Mouse (Mus musculus) small intestine, adult 2 months (tissue): ENCODE measurements at regions not wholly inside any gene's neighbourhood (a gene's known extent, or its start where the extent isn't known, plus 50 kb on each side); places are given as distances from the start of the nearest gene placed in this dataset.
"Not testable (repeated sequence)": the region's sequence is repeated elsewhere in the genome, so short reads cannot be mapped to it uniquely, and the experiment has no call there.

ENCODE experiments used
- H3K27ac ChIP-seq: fragments of 200-500 bp; 2 replicates; pipeline ENCODE4 v1.5.1; 2012; ENCODE audit warnings: low read depth, low read length, control low read depth, inconsistent platforms; ENCODE audit not compliant: insufficient read depth
- H3K27me3 ChIP-seq: fragments of 200-500 bp; 2 replicates; pipeline ENCODE4 v1.6.1; 2012; ENCODE audit warnings: mild to moderate bottlenecking, moderate library complexity, low read length, inconsistent platforms; ENCODE audit not compliant: control insufficient read depth, insufficient read depth
- H3K36me3 ChIP-seq: fragments of 200-500 bp; 2 replicates; pipeline ENCODE4 v1.6.1; 2012; ENCODE audit warnings: mild to moderate bottlenecking, low read length, control low read depth, inconsistent platforms; ENCODE audit not compliant: control insufficient read depth, insufficient read depth
- H3K4me1 ChIP-seq: fragments of 200-500 bp; 2 replicates; pipeline ENCODE4 v1.6.1; 2012; ENCODE audit warnings: low read length, inconsistent platforms, mixed read lengths; ENCODE audit not compliant: control insufficient read depth, insufficient read depth, insufficient read length
- H3K4me3 ChIP-seq: fragments of 200-500 bp; 2 replicates; pipeline ENCODE4 v1.5.1; 2012; ENCODE audit warnings: low read depth, mild to moderate bottlenecking, control low read depth, inconsistent platforms, low read length, moderate library complexity
- CTCF ChIP-seq: fragments of 200-500 bp; IDR thresholded peaks from 2 replicates; pipeline ENCODE4 v1.5.1; 2012; ENCODE audit warnings: low read depth, mild to moderate bottlenecking, control low read depth, inconsistent platforms, low read length, moderate library complexity, mixed read lengths; ENCODE audit not compliant: insufficient replicate concordance, insufficient read length; ENCODE audit errors: extremely low read depth
- POLR2A ChIP-seq: fragments of 200-500 bp; IDR thresholded peaks from 2 replicates; pipeline ENCODE4 v1.6.1; 2012; ENCODE audit warnings: low read depth, mild to moderate bottlenecking, control low read depth, inconsistent platforms, low read length, moderate library complexity
- WGBS: fragments of 180-500 bp; shearing (Covaris S2); methylation state at CpG from one replicate; pipeline ENCODE4 v1.1.7; 2018; 5-methylcytosine and 5-hydroxymethylcytosine counted together

DNA sequence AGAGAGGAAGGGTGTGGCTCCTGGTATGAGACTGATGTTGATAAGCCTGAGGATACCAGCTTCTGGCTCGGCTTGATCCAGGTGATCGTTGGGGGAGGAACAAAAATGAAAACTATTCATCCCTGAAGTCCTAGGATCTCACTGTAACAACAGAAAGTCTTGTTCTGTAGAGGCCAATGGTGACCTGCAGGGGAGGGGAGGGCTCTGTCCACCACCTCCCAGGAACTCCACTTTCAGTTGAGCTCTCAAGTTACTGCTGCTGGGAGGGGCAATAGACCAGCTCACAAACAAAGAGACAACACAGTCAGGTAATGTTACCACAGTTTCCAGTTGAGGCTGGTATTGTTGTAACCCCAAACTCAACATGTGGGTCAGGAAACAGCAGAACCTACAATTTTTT lies 90.5 kb downstream of the Nr2f2 start:
- Histone ChIP-seq H3K36me3 (no peaks in the 10 kb centered on the region), H3K4me3 (no peak overlapping the region), H3K27ac (no peak overlapping the region), H3K27me3 (peaks cover 22% of the 10 kb centered on the region), H3K4me1 (peaks cover 3% of the 10 kb centered on the region)
- 21% methylated on average over 2 of the region's 2 CpGs for WGBS
- no peak for TF ChIP-seq CTCF
- TF ChIP-seq POLR2A: no peak

DNA sequence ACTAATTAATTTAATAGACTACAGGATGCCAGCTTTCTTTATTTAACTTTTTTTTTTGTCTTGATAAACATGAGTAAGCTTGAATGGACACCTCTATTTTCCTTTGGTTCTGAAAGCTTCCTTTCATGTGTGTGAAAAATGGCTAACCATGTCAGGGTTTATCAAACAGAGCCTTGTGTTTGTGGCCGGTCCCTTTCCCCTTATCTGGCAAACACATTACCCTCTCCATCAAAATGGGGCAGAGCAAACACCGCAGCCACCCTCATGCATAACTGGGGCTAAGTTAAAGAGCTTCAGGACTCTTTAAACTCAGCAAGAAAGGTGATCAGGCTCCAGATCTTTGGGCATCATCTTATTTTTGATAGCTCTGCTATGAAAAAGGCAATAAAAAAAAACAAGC lies 92.2 kb downstream of the Nr2f2 start:
- H3K27ac ChIP-seq: no peak overlapping the region
- H3K27me3 ChIP-seq: peaks cover 4% of the 10 kb centered on the region
- no peaks in the 10 kb centered on the region for H3K36me3 ChIP-seq
- H3K4me3 ChIP-seq: no peak overlapping the region
- 22% methylated on average over 2 of the region's 2 CpGs for WGBS
- TF ChIP-seq CTCF: no peak
- TF ChIP-seq POLR2A: no peak
- peaks cover 3% of the 10 kb centered on the region; the same call in 1 of the 2 replicates for H3K4me1 ChIP-seq

DNA sequence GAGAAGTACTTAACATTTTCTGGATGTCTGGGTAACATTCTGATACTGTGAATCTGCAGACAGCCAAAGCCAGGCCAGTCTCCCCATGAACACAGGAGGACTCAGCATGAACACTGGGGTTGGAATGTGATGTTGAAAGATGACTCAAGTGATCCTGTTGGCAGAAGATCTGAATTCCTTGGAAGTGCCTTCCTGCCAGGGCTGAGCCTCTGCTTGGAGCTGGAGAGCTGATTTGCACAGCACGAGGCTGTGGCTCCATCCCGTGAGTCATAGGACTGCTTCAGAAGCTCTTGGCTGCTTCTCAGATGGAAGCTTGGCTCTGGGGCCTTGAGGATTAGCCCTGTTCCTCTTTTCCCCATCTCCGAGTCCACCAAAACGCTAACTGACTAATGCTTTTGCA lies 99.5 kb downstream of the Nr2f2 start:
- no peaks in the 10 kb centered on the region for H3K4me1 ChIP-seq
- no peaks in the 10 kb centered on the region for H3K36me3 ChIP-seq
- WGBS: 48% methylated on average over 4 of the region's 4 CpGs
- TF ChIP-seq CTCF: no peak
- no peak for TF ChIP-seq POLR2A
- no peak overlapping the region for H3K4me3 ChIP-seq
- H3K27ac ChIP-seq: no peak overlapping the region
- H3K27me3 ChIP-seq: no peaks in the 10 kb centered on the region

DNA sequence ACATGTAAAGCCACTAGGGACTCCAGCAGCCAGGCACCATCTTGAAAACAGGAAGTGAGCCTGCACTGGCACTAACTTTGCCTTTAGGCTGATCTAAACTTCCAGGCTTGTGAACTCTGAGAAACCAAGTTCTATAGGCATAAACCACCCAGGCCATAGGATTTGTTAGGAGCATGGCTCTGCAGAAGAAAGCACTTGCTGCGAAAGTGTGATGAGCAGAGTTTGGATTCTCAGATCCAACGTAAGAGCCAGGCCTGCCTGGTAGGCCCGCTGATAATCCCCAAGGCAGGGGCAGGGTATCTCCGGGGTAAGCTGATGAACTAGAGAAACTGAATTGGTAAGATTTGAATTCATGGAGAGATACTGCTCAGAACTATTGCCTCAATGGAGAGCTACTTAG lies 109.7 kb downstream of the Nr2f2 start:
- 96% methylated on average over 4 of the region's 4 CpGs for WGBS
- TF ChIP-seq POLR2A (no peak), CTCF (no peak)

DNA sequence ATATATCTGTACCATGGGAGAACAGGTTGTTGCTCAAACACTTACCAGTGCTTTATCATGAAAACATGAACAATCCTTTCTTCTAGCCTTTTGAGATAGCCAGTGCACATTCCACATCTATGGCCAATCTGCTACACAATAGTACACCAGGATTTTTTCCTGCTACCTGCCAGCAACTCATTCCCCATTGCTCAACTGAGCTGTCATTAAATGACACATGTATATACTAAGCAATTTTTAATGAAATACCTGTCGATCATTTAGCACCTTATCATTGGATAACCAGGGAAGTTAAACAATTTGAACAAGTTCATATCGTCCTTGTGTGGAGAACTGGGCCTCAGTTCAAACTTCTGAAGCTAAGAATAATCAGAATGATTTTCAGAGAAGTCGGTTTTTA lies 111.5 kb downstream of the Nr2f2 start:
- 60% methylated on average over 3 of the region's 3 CpGs for WGBS
- no peak overlapping the region for H3K4me3 ChIP-seq
- TF ChIP-seq CTCF: no peak
- TF ChIP-seq POLR2A: no peak

More for the DNA sequence above, 109.7 kb downstream of the Nr2f2 start:
- H3K36me3 ChIP-seq: no peaks in the 10 kb centered on the region
- H3K27ac ChIP-seq: no peak overlapping the region
- H3K27me3 ChIP-seq: no peaks in the 10 kb centered on the region
- no peak overlapping the region for H3K4me3 ChIP-seq
- H3K4me1 ChIP-seq: no peaks in the 10 kb centered on the region

DNA sequence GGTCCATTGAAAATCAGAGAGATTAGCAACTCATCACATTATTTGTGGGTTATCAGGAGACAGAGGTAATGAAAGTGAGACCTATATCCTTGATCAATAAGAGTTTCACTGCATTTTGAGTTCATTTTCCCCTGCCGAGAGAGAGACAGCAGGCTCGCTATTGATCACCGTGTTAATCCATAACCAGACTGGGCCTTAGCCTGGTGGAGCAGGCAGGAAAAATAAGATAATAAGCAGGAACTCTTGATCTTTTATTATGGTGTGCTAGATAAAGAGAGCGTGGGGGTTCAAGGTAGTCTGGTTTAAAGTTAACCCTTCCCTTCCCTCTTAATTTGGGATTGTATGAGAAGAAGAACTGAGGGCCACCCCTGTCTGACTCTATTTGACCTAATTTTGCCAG lies 113.3 kb downstream of the Nr2f2 start:
- H3K4me3 ChIP-seq: no peak overlapping the region

More for the DNA sequence above, 111.5 kb downstream of the Nr2f2 start:
- no peaks in the 10 kb centered on the region for H3K27me3 ChIP-seq
- no peak overlapping the region for H3K27ac ChIP-seq
- no peaks in the 10 kb centered on the region for H3K4me1 ChIP-seq
- H3K36me3 ChIP-seq: no peaks in the 10 kb centered on the region

DNA sequence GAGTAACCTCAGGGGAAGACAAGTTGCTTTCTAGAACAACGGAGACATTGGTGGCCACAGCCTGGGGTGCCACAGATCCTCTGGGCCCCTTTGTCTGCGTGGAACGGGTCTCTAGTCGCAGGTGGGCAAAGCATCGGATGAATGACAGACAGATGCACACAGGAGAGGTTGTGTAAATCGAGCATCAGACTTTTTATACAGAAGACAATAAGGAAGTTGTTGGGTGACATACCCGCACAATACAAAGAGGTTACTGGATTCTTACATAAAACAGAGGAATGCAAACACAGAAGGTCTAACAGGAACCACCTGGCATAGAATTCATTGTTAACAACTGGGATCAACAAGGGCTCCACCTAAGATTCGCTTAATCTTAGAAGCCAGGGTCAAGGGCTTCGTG lies 127.5 kb downstream of the Nr2f2 start:
- WGBS: 76% methylated on average over 9 of the region's 9 CpGs
- H3K27me3 ChIP-seq, H3K36me3 ChIP-seq, H3K4me1 ChIP-seq, H3K27ac ChIP-seq, H3K4me3 ChIP-seq: not testable (repeated sequence)

More for the DNA sequence above, 113.3 kb downstream of the Nr2f2 start:
- no peak for TF ChIP-seq POLR2A
- no peak for TF ChIP-seq CTCF
- no peaks in the 10 kb centered on the region for H3K36me3 ChIP-seq
- H3K27me3 ChIP-seq: no peaks in the 10 kb centered on the region
- 31% methylated on average over 4 of the region's 4 CpGs for WGBS
- no peak overlapping the region for H3K27ac ChIP-seq
- H3K4me1 ChIP-seq: no peaks in the 10 kb centered on the region

DNA sequence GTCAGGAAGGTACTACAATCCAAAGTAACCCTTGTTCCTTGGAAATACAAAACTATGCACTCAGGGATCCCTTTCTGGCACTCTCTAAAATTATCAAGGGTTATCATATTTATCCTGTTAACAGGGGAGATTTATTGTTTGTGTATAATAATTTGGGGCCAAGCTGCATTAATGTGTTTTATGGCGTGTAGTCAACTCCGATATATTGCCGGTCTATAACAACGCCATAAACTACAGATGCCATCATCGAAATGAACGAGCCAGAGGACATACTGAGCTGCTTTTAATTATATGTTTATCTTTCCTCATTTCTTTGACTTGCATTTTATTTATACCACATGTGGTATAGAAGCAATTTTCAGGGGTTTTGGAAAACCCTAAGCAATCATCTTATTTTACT lies 147.2 kb downstream of the Nr2f2 start:
- WGBS: 20% methylated on average over 6 of the region's 6 CpGs
- H3K27ac ChIP-seq: no peak overlapping the region
- no peak for TF ChIP-seq CTCF
- no peak for TF ChIP-seq POLR2A
- H3K27me3 ChIP-seq: no peaks in the 10 kb centered on the region; the same call in 1 of the 2 replicates
- no peaks in the 10 kb centered on the region for H3K36me3 ChIP-seq
- H3K4me1 ChIP-seq: peaks cover 8% of the 10 kb centered on the region; the same call in 1 of the 2 replicates
- no peak overlapping the region for H3K4me3 ChIP-seq
